Mouse (Mus musculus) kidney, adult 2 months (tissue): ENCODE measurements at regions not wholly inside any gene's neighbourhood (a gene's known extent, or its start where the extent isn't known, plus 50 kb on each side); places are given as distances from the start of the nearest gene placed in this dataset.

Experiments
- DNase-seq: peaks from one replicate; pipeline ENCODE4 v3.0.0; 2021
- H3K27ac ChIP-seq: fragments of 200-500 bp; 2 replicates; pipeline ENCODE4 v1.5.1; 2012; ENCODE audit warnings: low read depth, low read length, control low read depth, inconsistent platforms; ENCODE audit not compliant: insufficient read depth
- H3K27me3 ChIP-seq: fragments of 200-500 bp; replicated peaks from 2 replicates; pipeline ENCODE4 v1.6.1; 2012; ENCODE audit warnings: mild to moderate bottlenecking, moderate library complexity, low read length, inconsistent platforms; ENCODE audit not compliant: control insufficient read depth, insufficient read depth
- H3K36me3 ChIP-seq: fragments of 200-500 bp; 2 replicates; pipeline ENCODE4 v1.6.1; 2012; ENCODE audit warnings: mild to moderate bottlenecking, moderate library complexity, low read length, inconsistent platforms; ENCODE audit not compliant: control insufficient read depth, insufficient read depth
- H3K4me1 ChIP-seq: fragments of 200-500 bp; 2 replicates; pipeline ENCODE4 v1.6.1; 2011; ENCODE audit warnings: low read length; ENCODE audit not compliant: control insufficient read depth, insufficient read depth
- H3K4me3 ChIP-seq: fragments of 200-500 bp; 2 replicates; pipeline ENCODE4 v1.5.1; 2011; ENCODE audit warnings: mild to moderate bottlenecking, low read depth, low read length, control low read depth; ENCODE audit not compliant: insufficient read depth
- CTCF ChIP-seq: fragments of 200-500 bp; conservative IDR thresholded peaks from 2 replicates; pipeline ENCODE4 v1.5.1; 2011; ENCODE audit warnings: low read depth, mild to moderate bottlenecking, control low read depth, low read length, moderate library complexity, mixed read lengths; ENCODE audit not compliant: insufficient read depth, insufficient read length
- POLR2A ChIP-seq: fragments of 200-500 bp; IDR thresholded peaks from one replicate; pipeline ENCODE4 v1.6.1; 2011; ENCODE audit warnings: low read depth, low read length, control low read depth
- WGBS: fragments of 180-500 bp; shearing (Covaris S2); methylation state at CpG from one replicate; pipeline ENCODE4 v1.1.7; 2018; 5-methylcytosine and 5-hydroxymethylcytosine counted together

- DNase-seq, result no peak
- H3K36me3 ChIP-seq, result no peaks in the 10 kb centered on the region
- WGBS, result 91% methylated on average over 2 of the region's 2 CpGs
- H3K4me3 ChIP-seq, result no peak overlapping the region
- no peak overlapping the region for H3K27ac ChIP-seq
- H3K27me3 ChIP-seq, result no peaks in the 10 kb centered on the region
- TF ChIP-seq POLR2A (no peak), CTCF (no peak)
- no peaks in the 10 kb centered on the region for H3K4me1 ChIP-seq
These were observed 411.9 kb upstream of the Gm765 start for GRCm38 (mm10) chr6:98754487-98754886.

GRCm38 (mm10) chr6:98748618-98749017 lies 406.1 kb upstream of the Gm765 start:
- Histone ChIP-seq H3K36me3 (no peaks in the 10 kb centered on the region), H3K4me3 (no peak overlapping the region), H3K27ac (no peak overlapping the region), H3K27me3 (no peaks in the 10 kb centered on the region), H3K4me1 (no peaks in the 10 kb centered on the region)
- TF ChIP-seq CTCF (no peak), POLR2A (no peak)
- WGBS, result 83% methylated on average over 4 of the region's 4 CpGs
- DNase-seq, result no peak

GRCm38 (mm10) chr6:98746976-98747375 lies 404.4 kb upstream of the Gm765 start:
- TF ChIP-seq CTCF (no peak), POLR2A (no peak)
- H3K36me3 ChIP-seq, result no peaks in the 10 kb centered on the region
- no peak for DNase-seq
- no peak overlapping the region for H3K4me3 ChIP-seq
- no peak overlapping the region for H3K27ac ChIP-seq
- no peaks in the 10 kb centered on the region for H3K4me1 ChIP-seq
- H3K27me3 ChIP-seq, result no peaks in the 10 kb centered on the region
- WGBS, result 72% methylated on average over 8 of the region's 8 CpGs

- 100% methylated on average over 2 of the region's 2 CpGs for WGBS
- no peak overlapping the region for H3K4me3 ChIP-seq
- no peaks in the 10 kb centered on the region for H3K27me3 ChIP-seq
- H3K4me1 ChIP-seq, result no peaks in the 10 kb centered on the region
- no peak overlapping the region for H3K27ac ChIP-seq
- H3K36me3 ChIP-seq, result no peaks in the 10 kb centered on the region
- DNase-seq, result no peak
- TF ChIP-seq CTCF (no peak), POLR2A (no peak)
These were observed 397.9 kb upstream of the Gm765 start for GRCm38 (mm10) chr6:98740447-98740846.

GRCm38 (mm10) chr6:98731010-98731530 lies 388.5 kb upstream of the Gm765 start:
- Histone ChIP-seq H3K36me3 (no peaks in the 10 kb centered on the region), H3K4me3 (no peak overlapping the region), H3K4me1 (no peaks in the 10 kb centered on the region), H3K27me3 (no peaks in the 10 kb centered on the region), H3K27ac (no peak overlapping the region)
- TF ChIP-seq CTCF (no peak), POLR2A (no peak)
- DNase-seq, result no peak

GRCm38 (mm10) chr6:98726605-98727144 lies 384.1 kb upstream of the Gm765 start:
- Histone ChIP-seq H3K4me1 (no peaks in the 10 kb centered on the region), H3K4me3 (no peak overlapping the region), H3K27me3 (no peaks in the 10 kb centered on the region), H3K36me3 (no peaks in the 10 kb centered on the region), H3K27ac (no peak overlapping the region)
- 72% methylated on average over 5 of the region's 5 CpGs for WGBS
- TF ChIP-seq CTCF (no peak), POLR2A (no peak)
- DNase-seq, result no peak

- no peak for TF ChIP-seq POLR2A
- no peak for TF ChIP-seq CTCF
- H3K36me3 ChIP-seq, result no peaks in the 10 kb centered on the region
- H3K27me3 ChIP-seq, result no peaks in the 10 kb centered on the region
- H3K4me1 ChIP-seq, result no peaks in the 10 kb centered on the region
- 55% methylated on average over 14 of the region's 14 CpGs for WGBS
- H3K27ac ChIP-seq, result no peak overlapping the region
- DNase-seq, result no peak
- H3K4me3 ChIP-seq, result no peak overlapping the region
These were observed 362.5 kb upstream of the Gm765 start for GRCm38 (mm10) chr6:98704887-98705622.
